Mouse (Mus musculus) neural tube, embryonic 12.5 days (tissue): Measurements from ENCODE around the gene Phf23. TPM values are rescaled to one million over a fixed set of nuclear protein-coding genes. Genes with fewer than 3 reads are reported as not detected.

Source experiments
- ATAC-seq: fragments of 200-750 bp; cut with Nextera tagmentation; 2 replicates; pipeline ENCODE4 v1.8.0; 2017; ENCODE audit warnings: low read depth, mild to moderate bottlenecking, moderate TSS enrichment, moderate library complexity; ENCODE audit not compliant: low FRiP score
- H3K27ac ChIP-seq: fragments of 300-500 bp; sonication (generic); 2 replicates; pipeline ENCODE4 v1.5.1; 2016
- H3K27me3 ChIP-seq: fragments of 300-500 bp; sonication (generic); replicated peaks from 2 replicates; pipeline ENCODE4 v1.6.1; 2016; ENCODE audit warnings: mild to moderate bottlenecking
- H3K36me3 ChIP-seq: fragments of 300-500 bp; sonication (generic); 2 replicates; pipeline ENCODE4 v1.6.1; 2016; ENCODE audit warnings: mild to moderate bottlenecking
- H3K4me1 ChIP-seq: fragments of 300-500 bp; sonication (generic); 2 replicates; pipeline ENCODE4 v1.6.1; 2016
- H3K4me2 ChIP-seq: fragments of 300-500 bp; sonication (generic); replicated peaks from 2 replicates; pipeline ENCODE4 v1.6.1; 2016; ENCODE audit warnings: mild to moderate bottlenecking
- H3K4me3 ChIP-seq: fragments of 300-500 bp; sonication (generic); 2 replicates; pipeline ENCODE4 v1.5.1; 2016
- H3K9ac ChIP-seq: fragments of 300-500 bp; sonication (generic); 2 replicates; pipeline ENCODE4 v1.6.1; 2016; ENCODE audit warnings: mild to moderate bottlenecking
- H3K9me3 ChIP-seq: fragments of 300-500 bp; sonication (generic); 2 replicates; pipeline ENCODE4 v1.6.1; 2016; ENCODE audit warnings: mild to moderate bottlenecking
- WGBS: fragments of 180-500 bp; shearing (Covaris S2); methylation state at CpG from one replicate; pipeline ENCODE4 v1.1.7; 2016; 5-methylcytosine and 5-hydroxymethylcytosine counted together
- polyA plus RNA-seq: library from polyadenylated mRNA; unstranded; fragments of >200 nt; fragmentation: Nextera tagmentation; extraction: Ambion mirVana; gene quantifications from 2 replicates; pipeline ENCODE4 v1.2.1, GENCODE M21; 2016

Phf23 gene
- polyA plus RNA-seq, 1 experiment from 2014 or later = 92.5 TPM

GRCm38 (mm10) chr11:69994401-69995090 is 1.0 kb upstream of the Phf23 start:
- ATAC-seq = no peak
- Histone ChIP-seq H3K4me3 (no peak overlapping the region), H3K27ac (no peak overlapping the region), H3K9me3 (no peaks in the 10 kb centered on the region), H3K9ac (no peak overlapping the region), H3K4me1 (peaks cover 33% of the 10 kb centered on the region), H3K27me3 (no peaks in the 10 kb centered on the region), H3K4me2 (peak overlapping the region; percentile 68; the same call in 1 of the 2 replicates), H3K36me3 (peaks cover 41% of the 10 kb centered on the region)
- WGBS = 89% methylated on average over 11 of the region's 11 CpGs

- Histone ChIP-seq H3K27ac (peak overlapping the region; percentile 85), H3K4me1 (peaks cover 33% of the 10 kb centered on the region), H3K9ac (peak overlapping the region; percentile 96), H3K4me3 (peak overlapping the region; percentile 94), H3K27me3 (no peaks in the 10 kb centered on the region), H3K4me2 (peak overlapping the region; percentile 68), H3K9me3 (no peaks in the 10 kb centered on the region), H3K36me3 (peaks cover 38% of the 10 kb centered on the region)
- 1% methylated on average over 64 of the region's 66 CpGs for WGBS
- peak; percentile 2; the same call in 1 of the 2 replicates for ATAC-seq
Measured at GRCm38 (mm10) chr11:69996161-69997061, 834 bp downstream of the Phf23 start.

GRCm38 (mm10) chr11:69997070-69997509 is 1.5 kb downstream of the Phf23 start:
- Histone ChIP-seq H3K4me3 (peak overlapping the region; percentile 94), H3K4me1 (peaks cover 40% of the 10 kb centered on the region), H3K27ac (peak overlapping the region; percentile 85), H3K36me3 (peaks cover 38% of the 10 kb centered on the region), H3K27me3 (no peaks in the 10 kb centered on the region), H3K9me3 (no peaks in the 10 kb centered on the region), H3K4me2 (peak overlapping the region; percentile 68), H3K9ac (peak overlapping the region; percentile 96)
- WGBS = 1% methylated on average over 33 of the region's 44 CpGs
- ATAC-seq = peak; percentile 18

- Histone ChIP-seq H3K9me3 (no peaks in the 10 kb centered on the region), H3K27ac (no peak overlapping the region), H3K4me1 (peaks cover 47% of the 10 kb centered on the region), H3K4me2 (no peak overlapping the region), H3K9ac (no peak overlapping the region), H3K4me3 (no peak overlapping the region), H3K27me3 (no peaks in the 10 kb centered on the region), H3K36me3 (peaks cover 31% of the 10 kb centered on the region)
- no peak for ATAC-seq
- 94% methylated on average over 27 of the region's 27 CpGs for WGBS
Measured at GRCm38 (mm10) chr11:69998567-69999491, 3.3 kb downstream of the Phf23 start.

GRCm38 (mm10) chr11:69999666-70000065 is 4.1 kb downstream of the Phf23 start:
- Histone ChIP-seq H3K36me3 (peaks cover 24% of the 10 kb centered on the region), H3K27me3 (no peaks in the 10 kb centered on the region), H3K27ac (no peak overlapping the region), H3K9me3 (no peaks in the 10 kb centered on the region), H3K4me2 (0 out of 2 replicates have a peak overlapping the region, but pooled peaks have one; percentile 90), H3K4me1 (peaks cover 39% of the 10 kb centered on the region), H3K9ac (no peak overlapping the region), H3K4me3 (no peak overlapping the region)
- no peak for ATAC-seq
- WGBS = 71% methylated on average over 8 of the region's 8 CpGs

GRCm38 (mm10) chr11:70000396-70000898 is 4.9 kb downstream of the Phf23 start, which contains the start of gene Dvl2:
Gene Dvl2 (plus strand): TSS chr11:70000595.
- Histone ChIP-seq H3K4me3 (peak within 1 kb of the TSS; percentile 78), H3K27ac (peak within 1 kb of the TSS; percentile 92), H3K9me3 (no peaks in the 10 kb centered on the region), H3K4me2 (peak within 1 kb of the TSS; percentile 90), H3K4me1 (peaks cover 37% of the 10 kb centered on the region), H3K36me3 (peaks cover 31% of the 10 kb centered on the region), H3K27me3 (no peaks in the 10 kb centered on the region), H3K9ac (peak within 1 kb of the TSS; percentile 85)
- under 1% methylated on average over 48 of the region's 48 CpGs for WGBS
- peak; percentile 49 for ATAC-seq

- Histone ChIP-seq H3K9me3 (no peaks in the 10 kb centered on the region), H3K4me1 (peaks cover 37% of the 10 kb centered on the region), H3K4me2 (peak overlapping the region; percentile 90), H3K4me3 (peak overlapping the region; percentile 78), H3K27ac (no peak overlapping the region), H3K27me3 (no peaks in the 10 kb centered on the region), H3K9ac (peak overlapping the region; percentile 85), H3K36me3 (peaks cover 38% of the 10 kb centered on the region)
- ATAC-seq = no peak
- WGBS = 15% methylated on average over 8 of the region's 8 CpGs
Measured at GRCm38 (mm10) chr11:70001159-70001558, 5.6 kb downstream of the Phf23 start.

GRCm38 (mm10) chr11:70001865-70002264 is 6.3 kb downstream of the Phf23 start:
- Histone ChIP-seq H3K4me3 (peak overlapping the region; percentile 78; the same call in 1 of the 2 replicates), H3K36me3 (peaks cover 45% of the 10 kb centered on the region), H3K9ac (no peak overlapping the region), H3K9me3 (no peaks in the 10 kb centered on the region), H3K4me2 (peak overlapping the region; percentile 90), H3K27me3 (no peaks in the 10 kb centered on the region), H3K27ac (no peak overlapping the region), H3K4me1 (peaks cover 37% of the 10 kb centered on the region)
- ATAC-seq = no peak

- 93% methylated on average over 2 of the region's 2 CpGs for WGBS
Measured at GRCm38 (mm10) chr11:70002471-70002870, 6.9 kb downstream of the Phf23 start.

GRCm38 (mm10) chr11:70005521-70005920 is 9.9 kb downstream of the Phf23 start:
- Histone ChIP-seq H3K27me3 (no peaks in the 10 kb centered on the region), H3K4me3 (no peak overlapping the region), H3K9me3 (no peaks in the 10 kb centered on the region), H3K27ac (no peak overlapping the region), H3K36me3 (peaks cover 59% of the 10 kb centered on the region), H3K4me2 (no peak overlapping the region), H3K9ac (no peak overlapping the region), H3K4me1 (peaks cover 27% of the 10 kb centered on the region)
- no peak for ATAC-seq
- 49% methylated on average over 5 of the region's 5 CpGs for WGBS

More at GRCm38 (mm10) chr11:70002471-70002870, 6.9 kb downstream of the Phf23 start:
- Histone ChIP-seq H3K9ac (no peak overlapping the region), H3K36me3 (peaks cover 51% of the 10 kb centered on the region), H3K4me1 (peaks cover 34% of the 10 kb centered on the region), H3K27me3 (no peaks in the 10 kb centered on the region), H3K4me2 (peak overlapping the region; percentile 90), H3K4me3 (peak overlapping the region; percentile 78; the same call in 1 of the 2 replicates), H3K9me3 (no peaks in the 10 kb centered on the region), H3K27ac (no peak overlapping the region)
- no peak for ATAC-seq

- Histone ChIP-seq H3K9me3 (no peaks in the 10 kb centered on the region), H3K27me3 (no peaks in the 10 kb centered on the region), H3K9ac (no peak overlapping the region), H3K4me2 (no peak overlapping the region), H3K4me3 (no peak overlapping the region), H3K4me1 (peaks cover 10% of the 10 kb centered on the region), H3K36me3 (peaks cover 88% of the 10 kb centered on the region), H3K27ac (no peak overlapping the region)
- no peak for ATAC-seq
- WGBS = 87% methylated on average over 6 of the region's 6 CpGs
Measured at GRCm38 (mm10) chr11:70010033-70010432, 14.5 kb downstream of the Phf23 start.
